Mouse (Mus musculus) left cerebral cortex, adult 8-10 months (tissue): ENCODE measurements around the gene Lin7a. TPM values are rescaled to one million over a fixed set of nuclear protein-coding genes. Genes with fewer than 3 reads are reported as not detected.

Experiments used
- DNase-seq, 2 experiments: peaks; one replicate each; pipeline ENCODE4 v3.0.0; 2022; ENCODE audit warnings: low spot score in 2 of 2
- total RNA-seq, 4 experiments: library from RNA; stranded (reverse); gene quantifications; 2 replicates each; pipeline ENCODE4 v1.2.4; 2022

Lin7a gene
- total RNA-seq, 4 experiments from 2014 or later, result 44.8 to 54.6 (median 50.7) TPM

GRCm38 (mm10) chr10:107442781-107443180 is 171.3 kb downstream of the Lin7a start:
- DNase-seq, result no peak

GRCm38 (mm10) chr10:107449496-107450330 is 178.2 kb downstream of the Lin7a start:
- no peak for DNase-seq

DNA sequence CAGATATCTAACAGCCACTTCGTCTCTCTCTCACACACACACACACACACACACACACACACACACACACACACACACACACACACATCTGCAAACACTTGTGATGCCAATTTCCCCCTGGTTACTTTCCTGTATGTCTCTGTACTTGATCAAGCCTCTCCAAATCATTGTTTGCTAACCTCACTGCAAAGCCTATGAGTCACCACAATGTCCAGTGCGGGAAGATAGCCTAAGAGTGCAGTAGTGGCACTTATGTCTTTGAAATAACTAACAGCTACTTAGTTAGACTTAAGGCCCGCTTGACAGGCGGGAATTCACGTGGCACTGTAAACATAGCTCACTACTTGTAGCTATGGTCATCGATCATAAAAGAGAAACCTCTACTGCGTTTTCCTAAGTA is 196.3 kb downstream of the Lin7a start:
- no peak for DNase-seq

Other genes with a start within 250 kb of the Lin7a start
- gene Acss3, start 148.0 kb upstream of the Lin7a start, total RNA-seq, result 1 to 10 TPM; 1.0 to 1.6 (median 1.2) TPM
- not detected for gene Myf5, start 214.4 kb downstream of the Lin7a start, total RNA-seq
- under 1 TPM in 1 of 4 experiments, not detected in 3; 0.30 TPM for gene Myf6, start 223.1 kb downstream of the Lin7a start, total RNA-seq